Comparison of ENCODE assay signal across 14 mouse cellular contexts in the genomic region with DNA sequence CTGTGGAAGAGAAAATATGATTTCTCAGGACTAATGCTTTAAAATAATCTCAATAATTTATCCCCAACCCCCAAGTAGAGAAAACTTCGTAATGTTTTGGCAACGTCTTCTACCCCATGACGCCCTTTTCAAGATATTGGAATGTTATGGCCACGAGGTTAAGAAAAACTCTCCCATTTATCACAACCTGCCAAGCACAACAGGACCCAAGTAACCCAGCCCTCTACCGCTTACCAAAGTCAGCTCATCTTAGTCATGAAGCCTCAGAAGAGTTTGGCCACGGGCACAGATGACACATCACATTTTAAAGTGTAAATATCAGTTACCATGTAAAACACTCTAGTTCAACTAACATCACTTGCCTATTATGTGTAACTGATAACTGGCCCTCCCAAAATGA.
"Had no signal": no experiment of that assay in that cellular context is flagged by ENCODE, and none has a peak within 500 bp of the region (broad histone marks: within the 10 kb centered on the region; RNA-seq: fewer than 3 reads in every experiment).

No protein-coding gene starts in this region.

- H3K4me3 ChIP-seq: limb, embryonic 15.5 days; liver, embryonic 12.5 days; megakaryocyte, embryonic 14.5 days; midbrain, embryonic 13.5 days; neural tube, embryonic 12.5 days; stomach, embryonic 15.5 days had no signal

- DNase-seq: kidney, postnatal 36 days; layer of hippocampus, adult 9-11 months; layer of hippocampus, postnatal 36 days; lung, embryonic 14.5 days; lung, postnatal 14 days; thymus, adult 2 months; thymus, postnatal 25 days had no signal

- ATAC-seq: liver, embryonic 12.5 days; midbrain, embryonic 13.5 days had no signal

- H3K9me3 ChIP-seq: limb, embryonic 15.5 days; liver, embryonic 12.5 days; megakaryocyte, embryonic 14.5 days; midbrain, embryonic 13.5 days; neural tube, embryonic 12.5 days; stomach, embryonic 15.5 days had no signal

- H3K4me1 ChIP-seq: limb, embryonic 15.5 days; liver, embryonic 12.5 days; megakaryocyte, embryonic 14.5 days; midbrain, embryonic 13.5 days; neural tube, embryonic 12.5 days; stomach, embryonic 15.5 days had no signal

- H3K36me3 ChIP-seq: limb, embryonic 15.5 days; liver, embryonic 12.5 days; midbrain, embryonic 13.5 days; neural tube, embryonic 12.5 days; stomach, embryonic 15.5 days had no signal

- H3K4me2 ChIP-seq: limb, embryonic 15.5 days; liver, embryonic 12.5 days; lung, embryonic 14.5 days; midbrain, embryonic 13.5 days; neural tube, embryonic 12.5 days; stomach, embryonic 15.5 days had no signal

- H3K9ac ChIP-seq: limb, embryonic 15.5 days; liver, embryonic 12.5 days; lung, embryonic 14.5 days; midbrain, embryonic 13.5 days; neural tube, embryonic 12.5 days; stomach, embryonic 15.5 days had no signal

- H3K27me3 ChIP-seq: limb, embryonic 15.5 days; liver, embryonic 12.5 days; megakaryocyte, embryonic 14.5 days; midbrain, embryonic 13.5 days; neural tube, embryonic 12.5 days; stomach, embryonic 15.5 days had no signal

- H3K27ac ChIP-seq: limb, embryonic 15.5 days; liver, embryonic 12.5 days; macrophage; midbrain, embryonic 13.5 days; neural tube, embryonic 12.5 days; stomach, embryonic 15.5 days had no signal
